In the genomic region with DNA sequence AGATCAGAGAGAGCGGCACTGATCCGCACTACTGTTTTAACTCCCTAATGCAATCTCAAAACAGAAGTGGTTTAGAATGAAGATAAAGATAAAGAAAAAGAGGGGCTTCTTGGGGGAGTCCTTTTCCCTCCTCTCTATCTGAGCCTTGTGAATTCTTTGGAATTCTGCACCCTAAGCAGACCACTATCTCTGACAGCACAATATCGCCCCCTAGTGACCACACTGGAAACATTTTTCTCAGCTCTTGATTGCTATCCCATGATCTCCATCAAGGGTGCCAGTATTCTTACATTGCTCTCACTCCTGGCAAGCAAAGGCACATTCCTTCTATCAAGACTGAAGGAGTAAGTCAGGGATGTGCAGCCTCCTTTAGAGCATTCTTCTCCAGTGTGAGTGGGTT, we compare ENCODE assay signal across 9 mouse cellular contexts.
A peak's percentile ranks its signal among the peaks of the same experiment; 100 is the strongest.
DNase-seq lines count a peak whose midpoint lies in the region; ATAC-seq and TF ChIP-seq lines count a peak whose summit lies in the region.
"Had no signal": no experiment of that assay in that cellular context is flagged by ENCODE, and none has a peak within 500 bp of the region (broad histone marks: within the 10 kb centered on the region; RNA-seq: fewer than 3 reads in every experiment).

No protein-coding gene starts in this region.

- intact Hi-C loops in gastrocnemius, adult 2 months (cut with DNase I): loop anchor here (10.0 kb wide), 1 partner anchor 573 kb away; a partner anchor contains a TSS

- ATAC-seq in neural tube, embryonic 15.5 days (ENCODE audit: low FRiP score): no peak

- peak overlapping the region; percentile 55 for H3K4me2 ChIP-seq in neural tube, embryonic 15.5 days

- in situ Hi-C loops in ES-E14 (cut with MboI; ENCODE audit: low sequenced_read_pairs in 2 of 2, unreplicated experiment in 2 of 2): no loop called here

- H3K9ac ChIP-seq in ES-E14 (ENCODE audit: insufficient read depth, low read depth, low read length, poor library complexity, severe bottlenecking): no peak overlapping the region
- no peak overlapping the region for H3K9ac ChIP-seq in neural tube, embryonic 15.5 days (replicated peaks)

- no peak overlapping the region for H3K4me3 ChIP-seq in gastrocnemius, adult 2 months
- H3K4me3 ChIP-seq in ES-E14 (ENCODE audit: insufficient read depth in 1 of 2, low read depth in 1 of 2, low read length in 2 of 2, poor library complexity in 1 of 2, severe bottlenecking in 1 of 2): no peak overlapping the region
- H3K4me3 ChIP-seq in neural tube, embryonic 15.5 days (replicated peaks): no peak overlapping the region
- H3K4me3 ChIP-seq: megakaryocyte, embryonic 14.5 days had no signal

- TF ChIP-seq CTCF in gastrocnemius, adult 2 months (IDR thresholded peaks at IDR 0.05): peak; percentile 66

- no peaks in the 10 kb centered on the region for H3K4me1 ChIP-seq in ES-E14 (ENCODE audit: control insufficient read depth in 2 of 2, insufficient read depth in 2 of 2, low read length in 2 of 2, poor library complexity in 1 of 2)
- H3K4me1 ChIP-seq in neural tube, embryonic 15.5 days: peaks cover 6% of the 10 kb centered on the region; the same call in 1 of the 2 replicates
- H3K4me1 ChIP-seq: megakaryocyte, embryonic 14.5 days had no signal

- peak; percentile 25 for DNase-seq in gastrocnemius, adult 2 months
- DNase-seq in gastrocnemius, adult 8-10 months (ENCODE audit: low spot score in 2 of 2): no peak
- DNase-seq in ES-E14 (ENCODE audit: low read depth, low spot score): peak; percentile 28
- DNase-seq in cerebellum, adult 9-10 months: peak; percentile 39
- DNase-seq in gastrocnemius, postnatal 10 days: peak; percentile 25
- peak; percentile 31 for DNase-seq in left cerebral cortex, adult 11 months (ENCODE audit: low spot score)
- DNase-seq in spleen, postnatal 14 days (ENCODE audit: low spot score in 2 of 2): no peak

- H3K27ac ChIP-seq in gastrocnemius, adult 2 months: no peak overlapping the region
- H3K27ac ChIP-seq in ES-E14 (ENCODE audit: insufficient read depth, low read depth, low read length, poor library complexity, severe bottlenecking): no peak overlapping the region
- H3K27ac ChIP-seq in neural tube, embryonic 15.5 days (replicated peaks): no peak overlapping the region

- WGBS in neural tube, embryonic 15.5 days: 46% methylated on average over 3 of the region's 3 CpGs

- H3K9me3 ChIP-seq in ES-E14 (ENCODE audit: control insufficient read depth, insufficient read depth, low read depth, low read length): no peaks in the 10 kb centered on the region
- H3K9me3 ChIP-seq in neural tube, embryonic 15.5 days (replicated peaks): no peaks in the 10 kb centered on the region
- H3K9me3 ChIP-seq: megakaryocyte, embryonic 14.5 days had no signal

- H3K27me3 ChIP-seq in neural tube, embryonic 15.5 days (replicated peaks): no peaks in the 10 kb centered on the region

- no peaks in the 10 kb centered on the region for H3K36me3 ChIP-seq in ES-E14 (ENCODE audit: control insufficient read depth, insufficient read depth, low read length, poor library complexity, severe bottlenecking)
- no peaks in the 10 kb centered on the region for H3K36me3 ChIP-seq in neural tube, embryonic 15.5 days

TF ChIP-seq in ES-E14, 5 proteins besides CTCF, POLR2A, EP300 and RAD21:
- 0 out of 2 replicates have a peak, but pooled peaks have one; percentile 34 for TF ChIP-seq ZC3H11A (IDR thresholded peaks at IDR 0.05; ENCODE audit: borderline replicate concordance, low read depth, low read length)
- no peak for TF ChIP-seq ZNF384 (IDR thresholded peaks at IDR 0.05; ENCODE audit: low read depth, low read length)

Comparison
In these comparisons a context has a peak if more than half of its experiments do, and no peak if none do; other contexts are left out.
1. DNase-seq: peak in gastrocnemius, adult 2 months (single experiment), ES-E14 (single experiment), cerebellum, adult 9-10 months (single experiment), gastrocnemius, postnatal 10 days (single experiment) and left cerebral cortex, adult 11 months (single experiment); none in gastrocnemius, adult 8-10 months (0 of 2) and spleen, postnatal 14 days (0 of 2).